Mouse (Mus musculus): ENCODE results near the gene Hps4.

DNA sequence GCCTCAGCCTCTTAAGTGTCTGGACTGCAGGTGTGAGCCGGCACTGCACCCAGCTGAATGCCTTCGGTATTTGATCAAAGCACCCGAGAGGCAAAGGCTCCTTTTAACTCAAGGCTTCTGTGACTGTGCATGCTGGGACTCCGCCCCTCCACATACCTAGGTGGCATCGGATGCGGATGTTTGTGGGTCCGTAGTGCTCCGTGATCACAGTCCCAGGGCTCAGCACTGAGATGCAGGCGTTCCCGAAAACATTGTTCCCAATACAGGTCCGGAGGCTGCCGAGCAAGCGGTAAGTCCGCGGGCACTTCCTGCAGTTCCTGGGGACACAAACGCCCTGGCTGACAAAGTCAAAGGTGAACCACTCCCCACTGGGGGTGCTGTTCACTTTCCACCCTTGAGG is 48.1 kb downstream of the Hps4 start:
- TF ChIP-seq EP300 (IDR thresholded peaks at IDR 0.05; ENCODE audit: low read depth) (no peak), CTCF (IDR thresholded peaks at IDR 0.05; ENCODE audit: low read depth) (no peak)
